Mouse (Mus musculus) liver, adult (tissue): Measurements from ENCODE around the gene Mertk.

Source experiments
- GATA4 ChIP-seq: IDR thresholded peaks from 2 replicates; pipeline ENCODE4 v1.6.1; 2014; ENCODE audit warnings: mild to moderate bottlenecking, low read length; ENCODE audit not compliant: insufficient replicate concordance

Gene Mertk

GRCm38 (mm10) chr2:128712940-128713339 lies 14.2 kb downstream of the Mertk start:
- no peak for TF ChIP-seq GATA4

GRCm38 (mm10) chr2:128713548-128714003 lies 14.8 kb downstream of the Mertk start:
- no peak for TF ChIP-seq GATA4

GRCm38 (mm10) chr2:128714724-128715241 lies 16.0 kb downstream of the Mertk start:
- TF ChIP-seq GATA4 = no peak

- TF ChIP-seq GATA4 = no peak
Measured at GRCm38 (mm10) chr2:128715979-128716378, 17.2 kb downstream of the Mertk start.

GRCm38 (mm10) chr2:128719380-128719779 lies 20.6 kb downstream of the Mertk start:
- TF ChIP-seq GATA4 = no peak

GRCm38 (mm10) chr2:128722106-128722710 lies 23.5 kb downstream of the Mertk start:
- TF ChIP-seq GATA4 = no peak

- no peak for TF ChIP-seq GATA4
Measured at GRCm38 (mm10) chr2:128726067-128726466, 27.3 kb downstream of the Mertk start.

GRCm38 (mm10) chr2:128726626-128727025 lies 27.9 kb downstream of the Mertk start:
- no peak for TF ChIP-seq GATA4

GRCm38 (mm10) chr2:128727552-128727951 lies 28.8 kb downstream of the Mertk start:
- no peak for TF ChIP-seq GATA4

GRCm38 (mm10) chr2:128728066-128728465 lies 29.3 kb downstream of the Mertk start:
- no peak for TF ChIP-seq GATA4

GRCm38 (mm10) chr2:128729141-128729540 lies 30.4 kb downstream of the Mertk start:
- TF ChIP-seq GATA4 = no peak

- no peak for TF ChIP-seq GATA4
Measured at GRCm38 (mm10) chr2:128731514-128731913, 32.8 kb downstream of the Mertk start.

GRCm38 (mm10) chr2:128731951-128732350 lies 33.2 kb downstream of the Mertk start:
- no peak for TF ChIP-seq GATA4

GRCm38 (mm10) chr2:128735089-128735488 lies 36.3 kb downstream of the Mertk start:
- no peak for TF ChIP-seq GATA4

GRCm38 (mm10) chr2:128737051-128737450 lies 38.3 kb downstream of the Mertk start:
- TF ChIP-seq GATA4 = no peak

GRCm38 (mm10) chr2:128737796-128738195 lies 39.0 kb downstream of the Mertk start:
- no peak for TF ChIP-seq GATA4

GRCm38 (mm10) chr2:128738725-128739258 lies 40.0 kb downstream of the Mertk start:
- TF ChIP-seq GATA4 = no peak
